Mouse (Mus musculus) liver, adult 2 months (tissue): Measurements from ENCODE around the gene Cdc14a.

ENCODE experiments used
- CTCF ChIP-seq: fragments of 200-500 bp; IDR thresholded peaks from 2 replicates; pipeline ENCODE4 v1.5.1; 2011; ENCODE audit warnings: low read depth, low read length, control low read depth
- POLR2A ChIP-seq: fragments of 200-500 bp; IDR thresholded peaks from 2 replicates; pipeline ENCODE4 v1.6.1; 2011; ENCODE audit warnings: low read length, control low read depth; ENCODE audit not compliant: insufficient read depth; ENCODE audit errors: extremely low read depth

- TF ChIP-seq CTCF (no peak), POLR2A (no peak)
Measured at GRCm38 (mm10) chr3:116329976-116330375, 93.9 kb downstream of the Cdc14a start.
